Mouse (Mus musculus): Measurements from ENCODE around the gene Them7. TPM values are rescaled to one million over a fixed set of nuclear protein-coding genes. Genes with fewer than 3 reads are reported as not detected.
A peak's percentile ranks its signal among the peaks of the same experiment; 100 is the strongest.

The Them7 gene
- polyA plus RNA-seq, 1 experiment, result not detected

- Histone ChIP-seq H3K4me1 (ENCODE audit: control insufficient read depth, insufficient read depth, low read length) (no peaks in the 10 kb centered on the region), H3K4me3 (ENCODE audit: insufficient read depth, low read length) (no peak overlapping the region), H3K27ac (ENCODE audit: insufficient read depth, low read length) (no peak overlapping the region)
- TF ChIP-seq CTCF (IDR thresholded peaks at IDR 0.05; ENCODE audit: extremely low read depth, insufficient read depth, low read length) (no peak), POLR2A (IDR thresholded peaks at IDR 0.05; ENCODE audit: extremely low read depth, insufficient read depth, low read length) (no peak)
Measured at GRCm38 (mm10) chr2:105295823-105296222, 71.7 kb downstream of the Them7 start.

GRCm38 (mm10) chr2:105298888-105299287 is 74.8 kb downstream of the Them7 start:
- no peak overlapping the region for H3K27ac ChIP-seq (ENCODE audit: insufficient read depth, low read length)
- TF ChIP-seq POLR2A (IDR thresholded peaks at IDR 0.05; ENCODE audit: extremely low read depth, insufficient read depth, low read length), result no peak
- TF ChIP-seq CTCF (IDR thresholded peaks at IDR 0.05; ENCODE audit: extremely low read depth, insufficient read depth, low read length), result no peak
- no peak overlapping the region for H3K4me3 ChIP-seq (ENCODE audit: insufficient read depth, low read length)

GRCm38 (mm10) chr2:105301082-105301481 is 77.0 kb downstream of the Them7 start:
- TF ChIP-seq POLR2A (IDR thresholded peaks at IDR 0.05; ENCODE audit: extremely low read depth, insufficient read depth, low read length), result no peak
- no peak for TF ChIP-seq CTCF (IDR thresholded peaks at IDR 0.05; ENCODE audit: extremely low read depth, insufficient read depth, low read length)
- Histone ChIP-seq H3K4me1 (ENCODE audit: control insufficient read depth, insufficient read depth, low read length) (no peaks in the 10 kb centered on the region), H3K4me3 (ENCODE audit: insufficient read depth, low read length) (no peak overlapping the region), H3K27ac (ENCODE audit: insufficient read depth, low read length) (no peak overlapping the region)

More at GRCm38 (mm10) chr2:105298888-105299287, 74.8 kb downstream of the Them7 start:
- H3K4me1 ChIP-seq (ENCODE audit: control insufficient read depth, insufficient read depth, low read length), result no peaks in the 10 kb centered on the region

GRCm38 (mm10) chr2:105301531-105301930 is 77.4 kb downstream of the Them7 start:
- Histone ChIP-seq H3K4me3 (ENCODE audit: insufficient read depth, low read length) (no peak overlapping the region), H3K27ac (ENCODE audit: insufficient read depth, low read length) (no peak overlapping the region), H3K4me1 (ENCODE audit: control insufficient read depth, insufficient read depth, low read length) (no peaks in the 10 kb centered on the region)
- TF ChIP-seq CTCF (IDR thresholded peaks at IDR 0.05; ENCODE audit: extremely low read depth, insufficient read depth, low read length) (no peak), POLR2A (IDR thresholded peaks at IDR 0.05; ENCODE audit: extremely low read depth, insufficient read depth, low read length) (no peak)

- no peak overlapping the region for H3K4me3 ChIP-seq (ENCODE audit: insufficient read depth, low read length)
- TF ChIP-seq CTCF (IDR thresholded peaks at IDR 0.05; ENCODE audit: extremely low read depth, insufficient read depth, low read length), result no peak
- TF ChIP-seq POLR2A (IDR thresholded peaks at IDR 0.05; ENCODE audit: extremely low read depth, insufficient read depth, low read length), result no peak
- no peak overlapping the region for H3K27ac ChIP-seq (ENCODE audit: insufficient read depth, low read length)
- no peaks in the 10 kb centered on the region for H3K4me1 ChIP-seq (ENCODE audit: control insufficient read depth, insufficient read depth, low read length)
Measured at GRCm38 (mm10) chr2:105303962-105304514, 79.9 kb downstream of the Them7 start.

GRCm38 (mm10) chr2:105305876-105306275 is 81.8 kb downstream of the Them7 start:
- Histone ChIP-seq H3K27ac (ENCODE audit: insufficient read depth, low read length) (no peak overlapping the region), H3K4me3 (ENCODE audit: insufficient read depth, low read length) (no peak overlapping the region), H3K4me1 (ENCODE audit: control insufficient read depth, insufficient read depth, low read length) (no peaks in the 10 kb centered on the region)
- no peak for TF ChIP-seq CTCF (IDR thresholded peaks at IDR 0.05; ENCODE audit: extremely low read depth, insufficient read depth, low read length)
- no peak for TF ChIP-seq POLR2A (IDR thresholded peaks at IDR 0.05; ENCODE audit: extremely low read depth, insufficient read depth, low read length)

- peak; percentile 44 for TF ChIP-seq CTCF (IDR thresholded peaks at IDR 0.05; ENCODE audit: extremely low read depth, insufficient read depth, low read length)
- no peak for TF ChIP-seq POLR2A (IDR thresholded peaks at IDR 0.05; ENCODE audit: extremely low read depth, insufficient read depth, low read length)
- Histone ChIP-seq H3K27ac (ENCODE audit: insufficient read depth, low read length) (no peak overlapping the region), H3K4me1 (ENCODE audit: control insufficient read depth, insufficient read depth, low read length) (no peaks in the 10 kb centered on the region), H3K4me3 (ENCODE audit: insufficient read depth, low read length) (no peak overlapping the region)
Measured at GRCm38 (mm10) chr2:105311414-105311813, 87.3 kb downstream of the Them7 start.

- TF ChIP-seq POLR2A (IDR thresholded peaks at IDR 0.05; ENCODE audit: extremely low read depth, insufficient read depth, low read length) (no peak), CTCF (IDR thresholded peaks at IDR 0.05; ENCODE audit: extremely low read depth, insufficient read depth, low read length) (no peak)
- Histone ChIP-seq H3K27ac (ENCODE audit: insufficient read depth, low read length) (no peak overlapping the region), H3K4me3 (ENCODE audit: insufficient read depth, low read length) (no peak overlapping the region), H3K4me1 (ENCODE audit: control insufficient read depth, insufficient read depth, low read length) (no peaks in the 10 kb centered on the region)
Measured at GRCm38 (mm10) chr2:105311991-105312390, 87.9 kb downstream of the Them7 start.

- H3K27ac ChIP-seq (ENCODE audit: insufficient read depth, low read length), result no peak overlapping the region
- no peaks in the 10 kb centered on the region for H3K4me1 ChIP-seq (ENCODE audit: control insufficient read depth, insufficient read depth, low read length)
- TF ChIP-seq POLR2A (IDR thresholded peaks at IDR 0.05; ENCODE audit: extremely low read depth, insufficient read depth, low read length), result no peak
- no peak for TF ChIP-seq CTCF (IDR thresholded peaks at IDR 0.05; ENCODE audit: extremely low read depth, insufficient read depth, low read length)
- H3K4me3 ChIP-seq (ENCODE audit: insufficient read depth, low read length), result no peak overlapping the region
Measured at GRCm38 (mm10) chr2:105313077-105313476, 89.0 kb downstream of the Them7 start.

- H3K27ac ChIP-seq (ENCODE audit: insufficient read depth, low read length), result no peak overlapping the region
- no peak for TF ChIP-seq POLR2A (IDR thresholded peaks at IDR 0.05; ENCODE audit: extremely low read depth, insufficient read depth, low read length)
- no peak for TF ChIP-seq CTCF (IDR thresholded peaks at IDR 0.05; ENCODE audit: extremely low read depth, insufficient read depth, low read length)
- no peak overlapping the region for H3K4me3 ChIP-seq (ENCODE audit: insufficient read depth, low read length)
- H3K4me1 ChIP-seq (ENCODE audit: control insufficient read depth, insufficient read depth, low read length), result no peaks in the 10 kb centered on the region
Measured at GRCm38 (mm10) chr2:105317556-105318184, 93.5 kb downstream of the Them7 start.

Measured in cortical plate, adult 2 months (tissue).